Mouse (Mus musculus): ENCODE measurements around the gene Thumpd3.
A peak's percentile ranks its signal among the peaks of the same experiment; 100 is the strongest.

Gene Thumpd3

GRCm38 (mm10) chr6:113046041-113046975, at the start of gene Thumpd3:
Thumpd3 (plus strand) TSS chr6:113046225.
- DNase-seq (ENCODE audit: low read depth, low spot score), result peak; percentile 90

- DNase-seq (ENCODE audit: low read depth, low spot score), result no peak
Measured at GRCm38 (mm10) chr6:112999199-112999598, 46.8 kb upstream of the Thumpd3 start.

- DNase-seq (ENCODE audit: low read depth, low spot score), result peak; percentile 24
Measured at GRCm38 (mm10) chr6:113000666-113001287, 45.2 kb upstream of the Thumpd3 start.

- no peak for DNase-seq (ENCODE audit: low read depth, low spot score)
Measured at GRCm38 (mm10) chr6:113001719-113002118, 44.3 kb upstream of the Thumpd3 start.

GRCm38 (mm10) chr6:113003313-113004111, 42.5 kb upstream of the Thumpd3 start:
- no peak for DNase-seq (ENCODE audit: low read depth, low spot score)

GRCm38 (mm10) chr6:113006833-113007232, 39.2 kb upstream of the Thumpd3 start:
- no peak for DNase-seq (ENCODE audit: low read depth, low spot score)

DNA sequence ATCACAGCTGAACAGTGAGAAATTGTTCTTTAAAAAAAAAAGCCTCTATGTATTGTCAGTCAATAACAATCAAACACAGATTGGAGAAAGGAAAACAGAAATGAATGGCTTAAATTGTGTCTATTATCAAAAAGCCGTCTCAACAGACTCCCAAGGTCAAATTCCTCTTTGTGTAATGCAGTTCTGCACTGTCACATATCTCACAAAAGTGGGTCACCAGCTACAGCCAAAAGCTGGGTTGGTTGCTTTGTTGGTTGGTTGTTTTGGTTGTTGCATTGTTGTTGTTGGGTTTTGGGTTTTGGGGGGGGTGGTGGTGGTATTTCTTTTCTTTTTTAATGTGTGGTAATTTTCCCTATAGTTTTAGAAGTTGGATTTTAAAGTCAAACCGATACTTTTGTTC, 34.1 kb upstream of the Thumpd3 start:
- no peak for DNase-seq (ENCODE audit: low read depth, low spot score)

DNA sequence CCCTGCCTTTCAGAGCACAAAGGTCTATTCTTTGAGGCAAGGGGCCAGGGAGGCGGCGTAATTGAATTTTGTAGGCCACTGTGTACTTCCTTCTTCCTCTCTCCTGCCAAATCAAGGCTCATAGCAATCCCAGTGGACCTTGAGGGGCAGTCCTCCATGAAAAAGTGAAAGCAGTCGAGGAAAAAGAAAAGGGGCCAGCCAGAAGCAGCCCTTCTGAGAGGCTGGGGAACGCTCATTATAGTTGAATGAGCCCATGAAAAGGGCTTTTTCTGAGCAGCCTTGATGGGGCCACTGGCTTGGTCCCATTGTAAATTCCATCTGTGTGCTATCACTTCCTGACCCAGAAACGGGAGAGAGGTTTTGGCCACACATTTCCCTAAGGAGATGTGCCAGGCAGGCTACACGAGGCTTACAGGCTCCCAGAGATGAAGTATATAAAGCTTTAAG, 33.5 kb upstream of the Thumpd3 start:
- no peak for DNase-seq (ENCODE audit: low read depth, low spot score)

- DNase-seq (ENCODE audit: low read depth, low spot score), result no peak
Measured at GRCm38 (mm10) chr6:113013550-113013949, 32.5 kb upstream of the Thumpd3 start.

DNA sequence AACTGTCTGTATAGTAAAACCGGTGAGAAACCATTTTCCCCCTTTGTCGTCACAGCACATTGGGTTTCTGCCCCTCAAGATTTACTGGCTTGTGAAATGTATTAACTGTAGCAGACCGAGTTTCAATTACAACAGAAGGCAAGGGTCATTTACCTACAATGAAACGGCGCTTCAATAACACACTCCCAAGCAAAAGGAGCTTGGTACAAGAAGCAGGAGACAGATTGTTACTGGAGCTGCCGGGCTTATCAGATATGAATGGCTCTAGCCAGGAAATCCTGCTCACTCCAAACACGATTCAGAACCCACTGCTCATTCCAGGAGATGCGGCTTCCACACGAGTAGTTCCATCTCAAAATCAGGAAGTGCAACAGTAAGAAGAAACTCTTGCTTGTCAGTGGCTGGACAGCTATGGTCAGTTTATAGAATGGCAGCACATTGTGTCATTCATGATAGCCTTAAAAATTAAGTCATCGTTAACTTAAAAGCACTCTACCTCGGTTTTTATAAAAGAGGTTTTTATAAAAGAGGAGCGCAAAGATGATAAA, 28.5 kb upstream of the Thumpd3 start:
- DNase-seq (ENCODE audit: low read depth, low spot score), result no peak

GRCm38 (mm10) chr6:113018139-113018538, 27.9 kb upstream of the Thumpd3 start:
- DNase-seq (ENCODE audit: low read depth, low spot score), result no peak

GRCm38 (mm10) chr6:113024866-113025265, 21.2 kb upstream of the Thumpd3 start:
- DNase-seq (ENCODE audit: low read depth, low spot score), result no peak

GRCm38 (mm10) chr6:113025774-113026173, 20.3 kb upstream of the Thumpd3 start:
- no peak for DNase-seq (ENCODE audit: low read depth, low spot score)

DNA sequence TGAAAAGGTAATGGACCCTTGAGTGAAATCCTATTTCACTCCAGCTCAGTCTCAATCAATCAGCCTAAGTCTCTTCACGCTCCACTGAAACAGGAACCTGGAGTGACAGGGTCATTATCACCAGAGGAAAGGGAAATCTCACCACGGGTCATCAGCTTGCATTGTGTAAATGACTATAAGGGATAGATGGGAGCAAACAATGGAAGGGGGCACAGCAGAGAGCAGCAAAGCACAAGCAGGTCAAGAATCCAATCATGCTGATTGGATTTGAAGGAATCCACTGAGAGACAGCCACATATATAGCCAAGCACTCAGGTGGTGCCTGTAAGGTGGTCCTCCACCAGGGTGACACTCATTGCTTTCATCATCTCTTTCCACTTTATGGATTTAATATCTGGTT, 18.6 kb upstream of the Thumpd3 start:
- DNase-seq (ENCODE audit: low read depth, low spot score), result no peak

DNA sequence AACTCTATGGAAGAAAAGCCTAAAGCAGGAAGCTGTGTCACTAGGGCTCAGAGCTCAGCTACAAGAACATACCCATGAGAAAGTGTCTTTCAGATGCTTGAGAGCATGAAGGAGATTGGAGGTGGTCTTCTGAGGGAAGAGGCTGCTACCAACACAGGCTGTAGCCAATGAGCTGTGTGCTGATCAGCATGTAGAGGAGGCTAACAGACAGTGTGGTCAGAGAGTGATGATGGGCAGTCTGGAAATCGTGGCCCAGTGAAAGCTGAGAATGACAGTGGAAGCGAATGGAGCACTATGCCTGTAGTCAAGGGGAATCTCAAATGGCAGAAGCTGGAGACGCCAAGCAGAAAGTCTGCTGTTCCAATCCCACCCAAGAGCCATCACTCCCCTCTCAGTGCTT, 17.0 kb upstream of the Thumpd3 start:
- no peak for DNase-seq (ENCODE audit: low read depth, low spot score)

DNA sequence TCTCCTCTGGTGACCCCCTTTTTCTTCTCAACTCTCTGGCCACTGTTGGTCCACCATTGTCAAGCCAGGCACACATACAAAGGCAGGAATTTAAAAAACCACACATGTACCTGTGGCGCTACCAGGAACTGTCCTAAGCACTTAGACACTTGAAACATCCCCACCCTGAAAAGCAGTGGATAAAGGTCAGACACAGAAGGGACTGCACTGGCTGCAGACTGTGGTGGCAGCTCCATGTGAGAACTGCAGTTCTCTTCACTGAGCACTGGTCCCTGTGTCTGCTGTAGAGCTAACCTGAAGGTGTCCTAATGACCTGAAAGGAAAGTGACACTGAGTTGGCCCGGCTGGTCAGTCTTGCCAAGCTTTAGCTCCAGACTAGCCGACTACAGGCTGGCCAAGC, 15.5 kb upstream of the Thumpd3 start:
- DNase-seq (ENCODE audit: low read depth, low spot score), result no peak

GRCm38 (mm10) chr6:113030970-113031660, 14.9 kb upstream of the Thumpd3 start:
- no peak for DNase-seq (ENCODE audit: low read depth, low spot score)

GRCm38 (mm10) chr6:113032121-113032520, 13.9 kb upstream of the Thumpd3 start:
- DNase-seq (ENCODE audit: low read depth, low spot score), result no peak

DNA sequence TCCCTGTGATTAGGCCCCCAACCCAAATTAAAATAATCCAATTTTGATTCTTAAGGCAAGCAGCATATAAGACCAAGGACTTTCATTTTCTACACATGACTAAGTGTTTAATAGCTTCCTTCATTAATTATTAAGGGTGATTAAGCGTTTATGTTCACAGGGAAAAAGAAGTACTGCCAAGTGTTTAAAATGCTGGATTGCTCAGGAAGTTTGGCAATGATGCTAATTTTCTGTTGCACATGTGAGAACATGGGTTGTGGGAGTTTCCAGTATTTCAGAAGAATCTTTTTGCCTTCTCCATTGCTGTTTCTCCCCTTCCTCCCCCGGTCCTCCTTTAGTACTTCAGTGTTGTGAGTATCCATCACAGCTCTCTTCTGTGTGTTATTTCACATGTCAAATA, 12.8 kb upstream of the Thumpd3 start:
- DNase-seq (ENCODE audit: low read depth, low spot score), result no peak

DNA sequence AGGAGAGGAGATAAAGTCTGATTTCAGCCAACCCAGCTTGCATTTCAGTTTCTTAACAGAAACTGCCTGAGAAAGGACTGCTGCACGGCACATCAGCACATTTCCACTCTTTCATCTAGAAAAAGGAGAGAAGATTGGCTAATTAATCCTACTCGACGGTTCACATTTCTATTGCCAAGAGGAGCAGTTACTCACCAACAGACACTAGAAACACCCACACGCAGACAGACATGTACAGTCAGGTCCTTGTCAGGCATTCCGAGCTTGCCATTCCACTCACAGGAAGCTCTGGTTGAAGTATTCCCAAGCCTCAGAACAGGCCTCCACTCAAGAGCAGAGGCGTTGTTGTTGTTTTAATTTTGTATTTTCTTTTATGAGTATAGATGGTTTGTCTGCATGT, 11.6 kb upstream of the Thumpd3 start:
- no peak for DNase-seq (ENCODE audit: low read depth, low spot score)
